Mouse (Mus musculus) spleen, adult 2 months (tissue): ENCODE data around the gene Nbas. TPM values are rescaled to one million over a fixed set of nuclear protein-coding genes. Genes with fewer than 3 reads are reported as not detected.

ENCODE experiments used
- DNase-seq, 2 experiments: peaks; one replicate each; pipeline versions ENCODE4 v3.0.0 to v3.0.0-alpha.2; 2012 to 2021; ENCODE audit warnings: low spot score in 2 of 2, low read depth in 1 of 2
- H3K27ac ChIP-seq: fragments of 200-500 bp; 2 replicates; pipeline ENCODE4 v1.5.1; 2012; ENCODE audit warnings: low read length, inconsistent platforms; ENCODE audit not compliant: insufficient read depth
- H3K27me3 ChIP-seq: fragments of 200-500 bp; 2 replicates; pipeline ENCODE4 v1.6.1; 2012; ENCODE audit warnings: mild to moderate bottlenecking, moderate library complexity, low read length, inconsistent platforms; ENCODE audit not compliant: control insufficient read depth, insufficient read depth
- H3K36me3 ChIP-seq: fragments of 200-500 bp; 2 replicates; pipeline ENCODE4 v1.6.1; 2012; ENCODE audit warnings: mild to moderate bottlenecking, low read length, inconsistent platforms; ENCODE audit not compliant: control insufficient read depth, insufficient read depth
- H3K4me1 ChIP-seq: fragments of 200-500 bp; 2 replicates; pipeline ENCODE4 v1.6.1; 2011; ENCODE audit warnings: inconsistent platforms; ENCODE audit not compliant: control insufficient read depth, insufficient read depth, insufficient read length
- H3K4me3 ChIP-seq: fragments of 200-500 bp; 2 replicates; pipeline ENCODE4 v1.5.1; 2011; ENCODE audit warnings: mild to moderate bottlenecking, inconsistent platforms; ENCODE audit not compliant: insufficient read depth, insufficient read length; ENCODE audit errors: extremely low read depth
- CTCF ChIP-seq: fragments of 200-500 bp; IDR thresholded peaks from 2 replicates; pipeline ENCODE4 v1.5.1; 2011; ENCODE audit warnings: mild to moderate bottlenecking, inconsistent platforms; ENCODE audit not compliant: insufficient read depth, insufficient read length, insufficient replicate concordance; ENCODE audit errors: extremely low read depth
- POLR2A ChIP-seq: fragments of 200-500 bp; IDR thresholded peaks from 2 replicates; pipeline ENCODE4 v1.6.1; 2011; ENCODE audit warnings: low read depth, low read length, inconsistent platforms
- WGBS: fragments of 180-500 bp; shearing (Covaris S2); methylation state at CpG from one replicate; pipeline ENCODE4 v1.1.7; 2018; 5-methylcytosine and 5-hydroxymethylcytosine counted together
- polyA plus RNA-seq: library from polyadenylated mRNA; depleted of rRNA; stranded (reverse); fragments of >200 nt; gene quantifications from 2 replicates; pipeline ENCODE4 v1.2.3, GENCODE M21; 2012

Gene Nbas
- polyA plus RNA-seq, 1 experiment = 7.9 TPM

DNA sequence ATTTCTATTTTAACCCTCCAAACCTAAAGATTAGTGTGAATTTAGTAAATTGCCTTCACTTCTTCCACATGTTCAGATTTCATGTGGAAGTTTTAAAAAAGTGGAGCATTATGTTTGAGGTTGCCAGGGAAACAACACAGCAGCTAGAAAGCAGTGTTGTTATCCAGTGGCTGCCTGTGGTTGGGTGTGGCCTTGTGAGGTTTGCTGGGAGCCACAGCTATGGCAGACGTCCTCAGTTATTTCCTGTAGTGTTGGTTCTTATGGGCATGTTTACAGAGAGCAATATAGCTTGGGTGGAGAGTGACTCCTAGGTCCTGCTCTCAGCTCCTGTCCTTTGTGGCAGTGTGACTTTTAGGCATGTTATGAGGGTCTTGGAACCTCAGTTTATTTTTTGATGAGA lies 249.1 kb downstream of the Nbas start:
- Histone ChIP-seq H3K36me3 (peaks cover 4% of the 10 kb centered on the region; the same call in 1 of the 2 replicates), H3K4me1 (no peaks in the 10 kb centered on the region), H3K4me3 (no peak overlapping the region), H3K27me3 (no peaks in the 10 kb centered on the region), H3K27ac (no peak overlapping the region)
- DNase-seq = peak in 1 of 2 experiments; percentile 19
- 24% methylated on average over 1 of the region's 1 CpGs for WGBS
- TF ChIP-seq CTCF = no peak
- no peak for TF ChIP-seq POLR2A

DNA sequence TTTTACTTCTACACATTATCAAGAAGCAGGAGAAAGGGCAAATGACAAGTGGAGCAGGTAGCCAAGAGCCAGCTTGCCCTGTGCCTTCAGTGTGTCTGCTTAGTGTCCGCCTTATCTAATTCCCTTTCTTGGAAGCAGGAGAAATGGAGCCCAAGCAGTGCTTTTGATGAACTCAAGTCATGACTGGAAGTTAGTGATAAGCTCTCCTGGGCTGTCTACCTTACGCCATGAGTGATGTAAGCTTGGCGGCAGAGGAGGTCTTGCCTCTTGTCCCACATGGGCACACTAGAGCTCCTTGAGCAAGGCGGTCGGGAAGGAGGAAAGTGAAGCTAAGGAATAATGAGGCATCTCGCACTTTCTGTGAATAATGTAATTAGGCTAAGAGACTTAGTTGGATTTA lies 250.5 kb downstream of the Nbas start:
- Histone ChIP-seq H3K27ac (no peak overlapping the region), H3K4me3 (no peak overlapping the region), H3K27me3 (no peaks in the 10 kb centered on the region), H3K36me3 (peaks cover 4% of the 10 kb centered on the region; the same call in 1 of the 2 replicates), H3K4me1 (no peaks in the 10 kb centered on the region)
- TF ChIP-seq POLR2A (no peak), CTCF (no peak)
- WGBS = 97% methylated on average over 6 of the region's 6 CpGs
- DNase-seq = no peak

DNA sequence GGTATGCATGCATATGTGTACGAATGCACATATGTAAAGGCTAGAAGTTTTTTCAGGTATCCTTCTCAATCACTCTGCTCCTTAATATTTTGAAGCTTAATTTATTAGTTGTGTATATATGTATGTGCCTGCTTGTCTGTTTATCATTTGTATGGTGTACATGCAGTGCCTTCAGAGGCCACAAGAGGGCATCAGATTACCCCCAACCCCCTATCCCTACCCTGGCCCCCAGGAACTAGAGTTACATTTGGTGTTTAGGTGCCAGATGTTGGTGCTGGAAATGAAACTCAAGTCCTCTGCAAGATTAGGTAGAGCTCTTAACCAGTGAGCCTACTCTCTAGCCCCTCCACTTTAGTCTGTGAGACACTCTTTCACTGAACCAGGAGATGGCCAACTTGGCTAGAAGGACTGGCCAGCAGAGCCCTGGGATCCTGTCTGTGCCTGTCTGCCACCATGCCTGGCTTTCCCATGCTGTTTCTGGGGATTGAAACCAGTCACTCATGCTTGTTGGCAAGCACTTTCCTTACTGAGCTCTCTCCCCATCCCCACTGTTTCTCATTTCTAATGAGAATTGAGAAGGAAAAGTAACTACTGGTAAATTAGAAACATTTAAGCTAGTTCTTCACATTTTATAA lies 263.9 kb downstream of the Nbas start:
- Histone ChIP-seq H3K4me1 (no peaks in the 10 kb centered on the region), H3K27ac (no peak overlapping the region), H3K4me3 (no peak overlapping the region), H3K27me3 (no peaks in the 10 kb centered on the region), H3K36me3 (no peaks in the 10 kb centered on the region)
- TF ChIP-seq CTCF = peak; percentile 13; the same call in 1 of the 2 replicates
- TF ChIP-seq POLR2A = no peak
- 88% methylated on average over 1 of the region's 1 CpGs for WGBS
- no peak for DNase-seq

DNA sequence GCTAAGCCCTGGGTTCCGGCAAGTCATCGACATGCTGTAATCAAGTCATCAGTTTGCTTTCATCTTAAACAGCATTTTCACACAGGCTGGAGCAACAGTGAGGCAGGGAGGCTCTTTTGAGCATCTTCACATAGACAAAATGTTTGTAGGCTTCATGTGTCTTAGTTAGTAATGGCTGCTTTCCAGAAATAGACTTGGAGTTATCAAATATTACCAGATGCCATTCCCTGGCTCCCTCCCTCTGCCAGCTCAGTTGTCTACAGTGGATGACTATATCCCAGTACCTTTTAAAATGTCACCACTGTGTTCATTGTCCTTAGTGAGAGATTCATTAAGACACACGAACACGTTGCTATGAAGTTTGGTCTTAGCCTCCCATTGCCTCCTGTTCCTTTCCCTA lies 270.2 kb downstream of the Nbas start:
- no peaks in the 10 kb centered on the region for H3K4me1 ChIP-seq
- no peak for DNase-seq
- H3K36me3 ChIP-seq = no peaks in the 10 kb centered on the region
- H3K4me3 ChIP-seq = no peak overlapping the region
- no peaks in the 10 kb centered on the region for H3K27me3 ChIP-seq
- 94% methylated on average over 4 of the region's 4 CpGs for WGBS
- TF ChIP-seq CTCF (no peak), POLR2A (no peak)
- H3K27ac ChIP-seq = no peak overlapping the region

DNA sequence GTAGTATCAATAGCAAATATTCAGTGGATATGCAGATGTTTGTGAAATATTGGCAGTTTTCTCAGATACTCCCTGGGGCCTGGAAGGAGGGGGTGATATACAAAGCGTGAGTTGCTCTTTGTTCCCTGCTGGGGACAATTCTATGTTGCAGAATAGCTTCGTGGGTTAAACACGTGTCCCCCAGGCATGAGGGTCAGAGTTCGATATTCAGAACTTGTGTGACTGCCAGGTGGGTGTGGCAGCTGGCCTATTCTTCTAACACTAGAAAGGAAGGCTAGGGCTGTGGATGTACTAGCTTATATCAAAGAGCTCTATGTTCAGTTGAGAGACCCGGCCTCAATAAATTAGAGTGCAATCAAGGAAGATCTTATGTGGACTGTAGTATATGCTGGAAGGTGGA lies 274.9 kb downstream of the Nbas start:
- H3K4me1 ChIP-seq = no peaks in the 10 kb centered on the region
- H3K4me3 ChIP-seq = no peak overlapping the region
- WGBS = 90% methylated on average over 5 of the region's 5 CpGs
- no peaks in the 10 kb centered on the region for H3K27me3 ChIP-seq
- TF ChIP-seq POLR2A (no peak), CTCF (no peak)
- H3K36me3 ChIP-seq = no peaks in the 10 kb centered on the region
- no peak overlapping the region for H3K27ac ChIP-seq
- DNase-seq = no peak

DNA sequence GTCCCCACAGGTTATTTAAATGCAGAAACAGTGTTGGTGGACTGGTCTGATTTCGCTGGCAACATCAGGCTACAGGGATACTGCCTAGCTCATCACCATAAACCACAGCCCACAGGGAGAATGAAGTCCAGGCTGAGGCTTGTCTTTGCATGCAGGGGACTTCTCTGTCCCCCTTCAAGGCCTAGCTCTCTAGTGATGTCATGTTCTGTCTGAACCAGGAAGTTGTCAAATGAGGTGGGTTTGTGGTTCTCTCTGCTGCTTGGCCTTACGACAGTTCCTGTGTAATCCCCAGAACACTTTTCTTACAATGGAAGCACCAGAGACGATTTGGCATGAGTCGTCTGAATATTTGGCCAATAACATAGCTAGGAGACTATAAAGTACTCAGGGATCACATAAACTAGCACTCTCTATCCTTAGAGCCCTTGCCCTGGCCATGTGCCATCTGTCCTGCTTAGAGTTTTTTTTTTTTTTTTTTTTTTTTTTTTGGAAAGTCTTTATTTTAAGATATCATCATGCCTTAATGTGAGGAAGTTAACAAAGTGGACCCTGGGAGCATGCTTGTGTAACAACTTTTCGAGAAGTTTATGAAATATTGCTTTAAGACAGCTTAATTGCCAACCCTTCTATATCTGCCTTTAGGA lies 294.8 kb downstream of the Nbas start:
- Histone ChIP-seq H3K27ac (no peak overlapping the region), H3K27me3 (no peaks in the 10 kb centered on the region), H3K4me3 (no peak overlapping the region), H3K36me3 (0 out of 2 replicates have a peak, but pooled peaks cover 3% of the 10 kb centered on the region), H3K4me1 (no peaks in the 10 kb centered on the region)
- WGBS = 64% methylated on average over 5 of the region's 5 CpGs
- no peak for DNase-seq
- TF ChIP-seq POLR2A (no peak), CTCF (no peak)

DNA sequence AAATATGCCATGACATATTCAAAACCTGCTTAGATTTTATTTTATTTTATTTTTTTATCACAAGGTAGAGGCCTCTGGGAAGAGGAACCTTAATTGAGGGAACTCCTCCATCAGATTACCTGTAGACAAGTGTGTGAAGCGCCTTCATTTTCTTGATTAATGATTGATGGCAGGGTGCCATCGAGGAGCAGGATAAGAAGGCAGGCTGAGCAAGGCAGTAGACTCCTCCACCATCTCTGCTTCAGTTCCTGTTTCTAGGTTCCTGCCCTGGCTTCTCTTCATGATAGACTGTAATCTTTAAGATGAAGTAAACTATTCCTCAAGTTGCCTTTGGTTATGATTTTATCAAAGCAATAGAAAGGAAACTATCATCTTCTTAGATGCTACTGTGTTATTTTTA lies 295.4 kb downstream of the Nbas start:
- H3K4me1 ChIP-seq = no peaks in the 10 kb centered on the region
- no peak for DNase-seq
- H3K36me3 ChIP-seq = 0 out of 2 replicates have a peak, but pooled peaks cover 3% of the 10 kb centered on the region
- no peak overlapping the region for H3K27ac ChIP-seq
- TF ChIP-seq POLR2A (no peak), CTCF (no peak)
- no peaks in the 10 kb centered on the region for H3K27me3 ChIP-seq
- 79% methylated on average over 2 of the region's 2 CpGs for WGBS
- H3K4me3 ChIP-seq = no peak overlapping the region
